Mouse (Mus musculus): ENCODE measurements around the gene Cyp2s1. TPM values are rescaled to one million over a fixed set of nuclear protein-coding genes. Genes with fewer than 3 reads are reported as not detected.
"Not testable (repeated sequence)": the region's sequence is repeated elsewhere in the genome, so short reads cannot be mapped to it uniquely, and the experiment has no call there.

Cyp2s1 gene
- polyA plus RNA-seq, 1 experiment from 2014 or later: 0.10 TPM

GRCm38 (mm10) chr7:25802241-25803125 lies 14.2 kb downstream of the Cyp2s1 start:
- Histone ChIP-seq H3K27me3 (ENCODE audit: control insufficient read depth, insufficient read depth, low read length) (no peaks in the 10 kb centered on the region), H3K4me3 (ENCODE audit: low read depth, low read length) (no peak overlapping the region), H3K36me3 (ENCODE audit: control insufficient read depth, insufficient read depth, low read length) (no peaks in the 10 kb centered on the region), H3K9ac (ENCODE audit: low read length) (peak overlapping the region; percentile 12; the same call in 1 of the 2 replicates), H3K4me1 (ENCODE audit: control insufficient read depth, insufficient read depth, low read length) (no peaks in the 10 kb centered on the region), H3K27ac (ENCODE audit: low read depth, low read length) (no peak overlapping the region), H3K4me2 (0 out of 2 replicates have a peak overlapping the region, but pooled peaks have one; percentile 19), H3K9me3 (ENCODE audit: control insufficient read depth, low read length) (no peaks in the 10 kb centered on the region)
- DNase-seq (ENCODE audit: low spot score, missing footprints): peak; percentile 84
- ATAC-seq (ENCODE audit: low FRiP score): no peak
- 37% methylated on average over 24 of the region's 24 CpGs for WGBS

GRCm38 (mm10) chr7:25801031-25801430 lies 15.7 kb downstream of the Cyp2s1 start:
- no peak for ATAC-seq (ENCODE audit: low FRiP score)
- WGBS: 90% methylated on average over 6 of the region's 6 CpGs
- Histone ChIP-seq H3K9me3 (ENCODE audit: control insufficient read depth, low read length) (no peaks in the 10 kb centered on the region), H3K36me3 (ENCODE audit: control insufficient read depth, insufficient read depth, low read length) (no peaks in the 10 kb centered on the region), H3K27me3 (ENCODE audit: control insufficient read depth, insufficient read depth, low read length) (no peaks in the 10 kb centered on the region), H3K4me2 (no peak overlapping the region), H3K4me1 (ENCODE audit: control insufficient read depth, insufficient read depth, low read length) (no peaks in the 10 kb centered on the region), H3K4me3 (ENCODE audit: low read depth, low read length) (no peak overlapping the region), H3K27ac (ENCODE audit: low read depth, low read length) (no peak overlapping the region), H3K9ac (ENCODE audit: low read length) (no peak overlapping the region)
- peak; percentile 51 for DNase-seq (ENCODE audit: low spot score, missing footprints)

- no peak for ATAC-seq (ENCODE audit: low FRiP score)
- 87% methylated on average over 1 of the region's 1 CpGs for WGBS
Observed at GRCm38 (mm10) chr7:25799369-25799768, 17.3 kb downstream of the Cyp2s1 start.

GRCm38 (mm10) chr7:25798540-25798939 lies 18.2 kb downstream of the Cyp2s1 start:
- Histone ChIP-seq H3K9me3 (ENCODE audit: control insufficient read depth, low read length) (no peaks in the 10 kb centered on the region), H3K9ac (ENCODE audit: low read length) (no peak overlapping the region), H3K27me3 (ENCODE audit: control insufficient read depth, insufficient read depth, low read length) (no peaks in the 10 kb centered on the region), H3K36me3 (ENCODE audit: control insufficient read depth, insufficient read depth, low read length) (no peaks in the 10 kb centered on the region), H3K27ac (ENCODE audit: low read depth, low read length) (no peak overlapping the region), H3K4me3 (ENCODE audit: low read depth, low read length) (no peak overlapping the region), H3K4me1 (ENCODE audit: control insufficient read depth, insufficient read depth, low read length) (no peaks in the 10 kb centered on the region), H3K4me2 (no peak overlapping the region)
- ATAC-seq (ENCODE audit: low FRiP score) (no peak), DNase-seq (ENCODE audit: low spot score, missing footprints) (peak; percentile 10)
- WGBS: 91% methylated on average over 2 of the region's 2 CpGs

More at GRCm38 (mm10) chr7:25799369-25799768, 17.3 kb downstream of the Cyp2s1 start:
- Histone ChIP-seq H3K36me3 (ENCODE audit: control insufficient read depth, insufficient read depth, low read length) (no peaks in the 10 kb centered on the region), H3K9me3 (ENCODE audit: control insufficient read depth, low read length) (no peaks in the 10 kb centered on the region), H3K27ac (ENCODE audit: low read depth, low read length) (no peak overlapping the region), H3K4me1 (ENCODE audit: control insufficient read depth, insufficient read depth, low read length) (no peaks in the 10 kb centered on the region), H3K4me2 (no peak overlapping the region), H3K27me3 (ENCODE audit: control insufficient read depth, insufficient read depth, low read length) (no peaks in the 10 kb centered on the region), H3K4me3 (ENCODE audit: low read depth, low read length) (no peak overlapping the region), H3K9ac (ENCODE audit: low read length) (no peak overlapping the region)
- DNase-seq (ENCODE audit: low spot score, missing footprints): no peak

GRCm38 (mm10) chr7:25794775-25795174 lies 21.9 kb downstream of the Cyp2s1 start:
- 90% methylated on average over 8 of the region's 8 CpGs for WGBS
- no peak overlapping the region for H3K4me2 ChIP-seq
- H3K4me3 ChIP-seq (ENCODE audit: low read depth, low read length): no peak overlapping the region
- DNase-seq (ENCODE audit: low spot score, missing footprints) (peak; percentile 49), ATAC-seq (ENCODE audit: low FRiP score) (no peak)
- H3K36me3 ChIP-seq (ENCODE audit: control insufficient read depth, insufficient read depth, low read length): no peaks in the 10 kb centered on the region
- no peaks in the 10 kb centered on the region for H3K4me1 ChIP-seq (ENCODE audit: control insufficient read depth, insufficient read depth, low read length)
- no peaks in the 10 kb centered on the region for H3K27me3 ChIP-seq (ENCODE audit: control insufficient read depth, insufficient read depth, low read length)
- H3K27ac ChIP-seq (ENCODE audit: low read depth, low read length): no peak overlapping the region
- no peaks in the 10 kb centered on the region for H3K9me3 ChIP-seq (ENCODE audit: control insufficient read depth, low read length)
- no peak overlapping the region for H3K9ac ChIP-seq (ENCODE audit: low read length)

- Histone ChIP-seq H3K27me3 (ENCODE audit: control insufficient read depth, insufficient read depth, low read length) (no peaks in the 10 kb centered on the region), H3K4me2 (no peak overlapping the region), H3K9me3 (ENCODE audit: control insufficient read depth, low read length) (no peaks in the 10 kb centered on the region), H3K4me3 (ENCODE audit: low read depth, low read length) (no peak overlapping the region), H3K36me3 (ENCODE audit: control insufficient read depth, insufficient read depth, low read length) (no peaks in the 10 kb centered on the region), H3K4me1 (ENCODE audit: control insufficient read depth, insufficient read depth, low read length) (peaks cover 1% of the 10 kb centered on the region; the same call in 1 of the 2 replicates), H3K27ac (ENCODE audit: low read depth, low read length) (no peak overlapping the region), H3K9ac (ENCODE audit: low read length) (no peak overlapping the region)
- WGBS: 56% methylated on average over 3 of the region's 3 CpGs
- no peak for ATAC-seq (ENCODE audit: low FRiP score)
- peak; percentile 33 for DNase-seq (ENCODE audit: low spot score, missing footprints)
Observed at GRCm38 (mm10) chr7:25793679-25794078, 23.0 kb downstream of the Cyp2s1 start.

- H3K27ac ChIP-seq (ENCODE audit: low read depth, low read length); H3K9ac ChIP-seq (ENCODE audit: low read length); DNase-seq (ENCODE audit: low spot score, missing footprints); H3K27me3 ChIP-seq (ENCODE audit: control insufficient read depth, insufficient read depth, low read length); H3K9me3 ChIP-seq (ENCODE audit: control insufficient read depth, low read length); ATAC-seq (ENCODE audit: low FRiP score); H3K4me2 ChIP-seq; H3K4me1 ChIP-seq (ENCODE audit: control insufficient read depth, insufficient read depth, low read length); H3K36me3 ChIP-seq (ENCODE audit: control insufficient read depth, insufficient read depth, low read length); H3K4me3 ChIP-seq (ENCODE audit: low read depth, low read length): not testable (repeated sequence)
- 73% methylated on average over 9 of the region's 9 CpGs for WGBS
Observed at GRCm38 (mm10) chr7:25792966-25793365, 23.7 kb downstream of the Cyp2s1 start.

- Histone ChIP-seq H3K4me2 (no peak overlapping the region), H3K27me3 (ENCODE audit: control insufficient read depth, insufficient read depth, low read length) (no peaks in the 10 kb centered on the region), H3K27ac (ENCODE audit: low read depth, low read length) (no peak overlapping the region), H3K4me1 (ENCODE audit: control insufficient read depth, insufficient read depth, low read length) (peaks cover 11% of the 10 kb centered on the region), H3K9ac (ENCODE audit: low read length) (no peak overlapping the region), H3K9me3 (ENCODE audit: control insufficient read depth, low read length) (no peaks in the 10 kb centered on the region), H3K36me3 (ENCODE audit: control insufficient read depth, insufficient read depth, low read length) (no peaks in the 10 kb centered on the region), H3K4me3 (ENCODE audit: low read depth, low read length) (no peak overlapping the region)
- WGBS: 81% methylated on average over 8 of the region's 8 CpGs
- DNase-seq (ENCODE audit: low spot score, missing footprints) (peak; percentile 82), ATAC-seq (ENCODE audit: low FRiP score) (no peak)
Observed at GRCm38 (mm10) chr7:25790615-25791014, 26.1 kb downstream of the Cyp2s1 start.

GRCm38 (mm10) chr7:25789129-25789440 lies 27.6 kb downstream of the Cyp2s1 start:
- Histone ChIP-seq H3K27ac (ENCODE audit: low read depth, low read length) (no peak overlapping the region), H3K27me3 (ENCODE audit: control insufficient read depth, insufficient read depth, low read length) (no peaks in the 10 kb centered on the region), H3K9me3 (ENCODE audit: control insufficient read depth, low read length) (no peaks in the 10 kb centered on the region), H3K4me1 (ENCODE audit: control insufficient read depth, insufficient read depth, low read length) (peaks cover 11% of the 10 kb centered on the region), H3K4me2 (peak overlapping the region; percentile 90), H3K9ac (ENCODE audit: low read length) (no peak overlapping the region), H3K4me3 (ENCODE audit: low read depth, low read length) (peak overlapping the region; percentile 49; the same call in 1 of the 2 replicates), H3K36me3 (ENCODE audit: control insufficient read depth, insufficient read depth, low read length) (no peaks in the 10 kb centered on the region)
- DNase-seq (ENCODE audit: low spot score, missing footprints) (peak; percentile 87), ATAC-seq (ENCODE audit: low FRiP score) (no peak)
- 36% methylated on average over 3 of the region's 3 CpGs for WGBS

All from midbrain, embryonic 11.5 days (tissue).